Mouse (Mus musculus): Measurements from ENCODE around the gene Ncf4. TPM values are rescaled to one million over a fixed set of nuclear protein-coding genes. Genes with fewer than 3 reads are reported as not detected.
"Not testable (repeated sequence)": the region's sequence is repeated elsewhere in the genome, so short reads cannot be mapped to it uniquely, and the experiment has no call there.

The Ncf4 gene
- polyA plus RNA-seq, 1 experiment from 2014 or later: 27.3 TPM

DNA sequence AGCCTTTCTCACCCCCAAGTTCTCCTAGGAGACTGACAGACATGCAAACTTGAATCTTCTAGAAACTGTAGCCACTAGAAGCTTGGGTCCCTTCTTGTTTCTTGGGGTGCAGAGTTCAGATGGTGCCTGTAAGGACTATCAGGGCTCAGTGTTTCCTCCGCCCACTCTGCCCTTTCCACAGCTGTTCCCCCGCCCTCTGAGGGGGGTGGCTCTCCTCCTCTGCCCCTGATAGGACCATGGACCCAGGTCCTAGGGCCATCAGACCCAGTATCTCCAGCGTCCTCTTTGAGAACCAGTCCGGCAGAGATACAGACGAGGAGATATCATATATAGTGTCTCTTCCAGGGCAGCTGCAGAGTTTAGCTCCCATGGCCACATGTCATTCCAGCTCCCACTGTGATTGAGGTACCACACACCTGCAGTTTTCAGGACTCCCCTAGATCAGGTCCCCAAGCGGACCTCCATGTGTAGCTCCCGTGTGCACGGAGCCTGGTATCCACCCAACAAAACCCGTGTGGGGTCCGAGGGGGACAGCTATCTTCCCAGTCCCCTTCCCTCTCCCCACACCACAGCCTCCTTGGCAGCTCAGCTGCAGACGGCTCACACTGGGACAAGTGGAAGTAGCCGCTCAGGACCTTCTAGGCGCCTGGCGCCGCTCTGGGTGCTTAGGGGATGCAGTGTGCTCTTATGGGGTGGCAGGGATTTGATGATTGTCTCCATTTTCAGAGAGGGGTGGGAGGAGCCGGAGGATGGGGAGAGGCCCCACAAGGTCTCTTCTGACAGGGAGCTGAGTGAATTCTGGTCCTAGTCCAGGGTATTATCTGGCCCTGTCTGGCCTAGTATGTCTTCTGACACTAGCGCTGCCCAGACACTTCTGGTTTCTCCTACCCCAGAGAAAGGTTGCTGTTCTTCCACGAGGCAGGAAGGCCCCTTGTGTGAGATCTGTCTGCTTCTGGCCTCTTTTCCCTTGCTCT is 1.8 kb downstream of the Ncf4 start:
- no peak overlapping the region for H3K27ac ChIP-seq (ENCODE audit: low read depth, low read length)
- H3K9ac ChIP-seq (ENCODE audit: low read depth, low read length): no peak overlapping the region
- no peak for ATAC-seq (replicated peaks; ENCODE audit: insufficient number of reproducible peaks, low FRiP score, low TSS enrichment)
- H3K4me3 ChIP-seq (ENCODE audit: low read depth, low read length): no peak overlapping the region
- no peaks in the 10 kb centered on the region for H3K9me3 ChIP-seq (replicated peaks; ENCODE audit: control insufficient read depth, low read length)
- 0 out of 2 replicates have a peak, but pooled peaks cover 2% of the 10 kb centered on the region for H3K27me3 ChIP-seq (ENCODE audit: control insufficient read depth, insufficient read depth, low read length)
- no peaks in the 10 kb centered on the region for H3K4me1 ChIP-seq (ENCODE audit: control insufficient read depth, insufficient read depth, low read length)
- no peaks in the 10 kb centered on the region for H3K36me3 ChIP-seq (ENCODE audit: control insufficient read depth, insufficient read depth, low read length)
- H3K4me2 ChIP-seq: no peak overlapping the region
- 59% methylated on average over 18 of the region's 18 CpGs for WGBS (ENCODE audit: insufficient replicate concordance)

DNA sequence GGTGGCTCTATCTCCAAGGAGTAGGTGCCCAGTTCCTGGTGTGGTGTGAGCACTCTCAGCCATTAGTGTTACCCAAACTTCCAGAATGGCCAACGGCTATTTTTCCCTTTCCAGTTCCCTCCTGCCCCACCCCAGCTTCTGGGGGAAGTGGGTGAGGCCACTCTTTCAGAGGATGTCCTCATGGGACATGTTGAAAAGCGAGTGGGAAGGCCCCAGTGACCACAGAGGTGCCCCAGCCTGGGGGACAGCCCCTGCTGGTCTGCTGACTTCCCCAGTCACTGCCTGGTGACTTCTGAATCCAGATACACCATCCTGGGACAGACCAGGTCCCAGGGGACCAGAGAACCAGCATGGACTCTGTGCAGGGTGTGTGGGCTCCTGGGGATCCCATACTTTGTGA is 3.1 kb downstream of the Ncf4 start:
- ATAC-seq (replicated peaks; ENCODE audit: insufficient number of reproducible peaks, low FRiP score, low TSS enrichment): no peak
- Histone ChIP-seq H3K4me1 (ENCODE audit: control insufficient read depth, insufficient read depth, low read length) (no peaks in the 10 kb centered on the region), H3K27ac (ENCODE audit: low read depth, low read length) (no peak overlapping the region), H3K9me3 (replicated peaks; ENCODE audit: control insufficient read depth, low read length) (no peaks in the 10 kb centered on the region), H3K4me3 (ENCODE audit: low read depth, low read length) (no peak overlapping the region), H3K36me3 (ENCODE audit: control insufficient read depth, insufficient read depth, low read length) (no peaks in the 10 kb centered on the region), H3K9ac (ENCODE audit: low read depth, low read length) (no peak overlapping the region), H3K27me3 (ENCODE audit: control insufficient read depth, insufficient read depth, low read length) (0 out of 2 replicates have a peak, but pooled peaks cover 2% of the 10 kb centered on the region), H3K4me2 (no peak overlapping the region)
- 61% methylated on average over 2 of the region's 2 CpGs for WGBS (ENCODE audit: insufficient replicate concordance)

DNA sequence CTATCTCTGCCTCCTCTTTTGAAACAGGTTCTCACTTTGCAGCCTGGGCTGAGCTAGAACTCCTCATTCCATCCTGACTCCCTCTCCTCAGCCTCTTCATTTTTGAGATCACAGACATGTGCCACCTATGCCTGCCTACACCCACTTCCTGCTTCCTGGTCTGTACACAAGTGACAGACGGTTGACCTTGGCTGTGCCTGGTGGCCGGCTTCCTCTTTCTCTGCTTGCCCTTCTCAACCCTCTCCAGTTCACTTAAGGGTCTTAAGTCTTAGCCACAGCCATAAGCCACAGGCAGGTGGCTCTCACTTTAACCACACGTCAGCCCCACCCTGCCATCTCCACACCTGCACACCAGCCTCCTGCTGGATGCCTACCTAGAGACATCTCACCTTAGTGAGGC is 3.8 kb downstream of the Ncf4 start:
- no peak for ATAC-seq (replicated peaks; ENCODE audit: insufficient number of reproducible peaks, low FRiP score, low TSS enrichment)
- no peak overlapping the region for H3K27ac ChIP-seq (ENCODE audit: low read depth, low read length)
- H3K36me3 ChIP-seq (ENCODE audit: control insufficient read depth, insufficient read depth, low read length): no peaks in the 10 kb centered on the region
- H3K27me3 ChIP-seq (ENCODE audit: control insufficient read depth, insufficient read depth, low read length): peaks cover 6% of the 10 kb centered on the region; the same call in 1 of the 2 replicates
- H3K9ac ChIP-seq (ENCODE audit: low read depth, low read length): no peak overlapping the region
- H3K9me3 ChIP-seq (replicated peaks; ENCODE audit: control insufficient read depth, low read length): no peaks in the 10 kb centered on the region
- no peak overlapping the region for H3K4me2 ChIP-seq
- 58% methylated on average over 3 of the region's 3 CpGs for WGBS (ENCODE audit: insufficient replicate concordance)
- no peak overlapping the region for H3K4me3 ChIP-seq (ENCODE audit: low read depth, low read length)
- no peaks in the 10 kb centered on the region for H3K4me1 ChIP-seq (ENCODE audit: control insufficient read depth, insufficient read depth, low read length)

DNA sequence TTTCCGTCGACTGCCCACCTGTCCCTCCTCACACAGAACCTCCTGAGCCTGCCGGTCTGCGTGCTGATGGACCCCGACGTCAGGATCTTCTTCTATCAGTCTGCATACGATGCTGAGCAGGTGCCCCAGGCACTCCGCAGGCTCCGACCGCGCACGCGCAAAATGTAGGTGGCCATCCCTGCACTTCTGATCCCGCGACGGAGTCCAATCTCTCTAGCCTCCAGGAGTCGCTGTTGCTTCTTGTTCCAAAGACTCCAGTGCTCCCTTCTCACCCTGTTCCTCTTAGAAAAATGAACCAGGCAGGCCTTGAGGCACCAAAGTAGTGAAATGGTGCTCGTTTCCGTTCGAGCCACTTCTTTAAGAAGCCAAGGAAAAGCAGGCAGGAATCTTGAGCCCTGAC is 10.2 kb downstream of the Ncf4 start:
- no peak overlapping the region for H3K4me3 ChIP-seq (ENCODE audit: low read depth, low read length)
- no peaks in the 10 kb centered on the region for H3K9me3 ChIP-seq (replicated peaks; ENCODE audit: control insufficient read depth, low read length)
- no peaks in the 10 kb centered on the region for H3K36me3 ChIP-seq (ENCODE audit: control insufficient read depth, insufficient read depth, low read length)
- peaks cover 29% of the 10 kb centered on the region for H3K27me3 ChIP-seq (ENCODE audit: control insufficient read depth, insufficient read depth, low read length)
- H3K27ac ChIP-seq (ENCODE audit: low read depth, low read length): no peak overlapping the region
- WGBS (ENCODE audit: insufficient replicate concordance): 15% methylated on average over 20 of the region's 20 CpGs
- no peak overlapping the region for H3K9ac ChIP-seq (ENCODE audit: low read depth, low read length)
- no peak overlapping the region for H3K4me2 ChIP-seq
- ATAC-seq (replicated peaks; ENCODE audit: insufficient number of reproducible peaks, low FRiP score, low TSS enrichment): no peak
- H3K4me1 ChIP-seq (ENCODE audit: control insufficient read depth, insufficient read depth, low read length): no peaks in the 10 kb centered on the region

DNA sequence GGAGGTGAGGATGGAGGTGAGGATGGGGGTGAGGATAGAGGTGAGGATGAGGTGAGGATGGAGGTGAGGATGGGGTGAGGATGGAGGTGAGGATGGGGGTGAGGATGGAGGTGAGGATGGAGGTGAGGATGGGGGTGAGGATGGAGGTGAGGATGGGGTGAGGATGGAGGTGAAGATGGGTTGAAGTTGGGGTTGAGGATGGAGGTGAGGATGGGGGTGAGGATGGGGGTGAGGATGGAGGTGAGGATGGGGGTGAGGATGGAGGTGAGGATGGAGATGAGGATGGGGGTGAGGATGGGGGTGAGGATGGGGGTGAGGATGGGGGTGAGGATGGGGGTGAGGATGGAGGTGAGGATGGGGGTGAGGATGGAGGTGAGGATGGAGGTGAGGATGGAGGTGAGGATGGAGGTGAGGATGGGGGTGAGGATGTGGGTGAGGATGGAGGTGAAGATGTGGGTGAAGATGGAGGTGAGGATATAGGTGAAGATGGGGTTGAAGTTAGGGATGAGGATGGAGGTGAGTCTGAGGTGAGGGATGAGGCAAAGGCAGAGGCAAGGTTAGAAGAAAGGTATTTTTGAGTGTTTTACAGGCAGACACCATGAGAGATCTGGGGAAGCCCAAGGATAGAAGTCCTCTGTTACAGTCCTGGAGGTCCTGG is 12.1 kb downstream of the Ncf4 start:
- not testable (repeated sequence) for H3K36me3 ChIP-seq (ENCODE audit: control insufficient read depth, insufficient read depth, low read length); H3K4me3 ChIP-seq (ENCODE audit: low read depth, low read length); H3K9ac ChIP-seq (ENCODE audit: low read depth, low read length); ATAC-seq (replicated peaks; ENCODE audit: insufficient number of reproducible peaks, low FRiP score, low TSS enrichment); H3K4me1 ChIP-seq (ENCODE audit: control insufficient read depth, insufficient read depth, low read length); H3K9me3 ChIP-seq (replicated peaks; ENCODE audit: control insufficient read depth, low read length); H3K27ac ChIP-seq (ENCODE audit: low read depth, low read length); H3K4me2 ChIP-seq
- peaks cover 26% of the 10 kb centered on the region for H3K27me3 ChIP-seq (ENCODE audit: control insufficient read depth, insufficient read depth, low read length)

DNA sequence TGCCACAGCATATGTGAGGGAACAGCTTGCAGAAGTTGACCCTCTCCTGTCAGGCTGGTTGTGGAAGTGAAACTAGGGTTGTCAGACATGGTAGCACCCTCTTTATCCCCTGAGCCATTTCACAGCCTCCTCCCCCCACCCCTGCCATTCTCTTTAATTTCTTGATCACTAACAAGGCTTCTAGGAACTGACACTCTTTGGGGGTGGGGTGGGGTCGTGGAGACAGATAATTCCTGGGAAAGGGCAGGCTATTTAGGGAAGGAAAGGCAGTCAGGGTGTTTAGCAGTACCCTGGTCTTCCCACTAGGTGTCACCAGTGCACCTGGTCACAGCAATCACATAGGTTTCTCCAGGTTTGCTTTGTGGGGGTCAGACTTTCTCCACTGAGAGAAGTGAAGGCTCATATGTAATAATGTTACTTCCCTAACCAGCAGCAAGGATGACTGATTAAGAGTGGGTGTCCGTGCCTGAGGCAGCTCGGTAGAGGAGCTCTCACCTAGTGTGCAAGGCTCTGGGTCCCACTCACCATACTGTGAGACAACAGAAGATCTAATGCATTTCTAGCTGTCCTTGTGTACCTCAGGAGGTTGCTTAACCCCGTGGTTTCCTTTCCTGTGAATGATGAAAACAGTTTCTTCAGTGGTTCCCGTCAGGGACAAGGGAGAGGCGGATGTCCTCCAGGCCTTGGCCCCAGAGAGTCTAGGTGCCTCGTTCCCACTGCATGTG is 12.9 kb downstream of the Ncf4 start:
- no peaks in the 10 kb centered on the region for H3K36me3 ChIP-seq (ENCODE audit: control insufficient read depth, insufficient read depth, low read length)
- no peak overlapping the region for H3K4me2 ChIP-seq
- 27% methylated on average over 7 of the region's 7 CpGs for WGBS (ENCODE audit: insufficient replicate concordance)
- no peak for ATAC-seq (replicated peaks; ENCODE audit: insufficient number of reproducible peaks, low FRiP score, low TSS enrichment)
- H3K4me1 ChIP-seq (ENCODE audit: control insufficient read depth, insufficient read depth, low read length): no peaks in the 10 kb centered on the region
- no peak overlapping the region for H3K4me3 ChIP-seq (ENCODE audit: low read depth, low read length)
- H3K27me3 ChIP-seq (ENCODE audit: control insufficient read depth, insufficient read depth, low read length): peaks cover 26% of the 10 kb centered on the region
- peak overlapping the region; percentile 39; the same call in 1 of the 2 replicates for H3K9ac ChIP-seq (ENCODE audit: low read depth, low read length)
- no peak overlapping the region for H3K27ac ChIP-seq (ENCODE audit: low read depth, low read length)
- H3K9me3 ChIP-seq (replicated peaks; ENCODE audit: control insufficient read depth, low read length): no peaks in the 10 kb centered on the region

DNA sequence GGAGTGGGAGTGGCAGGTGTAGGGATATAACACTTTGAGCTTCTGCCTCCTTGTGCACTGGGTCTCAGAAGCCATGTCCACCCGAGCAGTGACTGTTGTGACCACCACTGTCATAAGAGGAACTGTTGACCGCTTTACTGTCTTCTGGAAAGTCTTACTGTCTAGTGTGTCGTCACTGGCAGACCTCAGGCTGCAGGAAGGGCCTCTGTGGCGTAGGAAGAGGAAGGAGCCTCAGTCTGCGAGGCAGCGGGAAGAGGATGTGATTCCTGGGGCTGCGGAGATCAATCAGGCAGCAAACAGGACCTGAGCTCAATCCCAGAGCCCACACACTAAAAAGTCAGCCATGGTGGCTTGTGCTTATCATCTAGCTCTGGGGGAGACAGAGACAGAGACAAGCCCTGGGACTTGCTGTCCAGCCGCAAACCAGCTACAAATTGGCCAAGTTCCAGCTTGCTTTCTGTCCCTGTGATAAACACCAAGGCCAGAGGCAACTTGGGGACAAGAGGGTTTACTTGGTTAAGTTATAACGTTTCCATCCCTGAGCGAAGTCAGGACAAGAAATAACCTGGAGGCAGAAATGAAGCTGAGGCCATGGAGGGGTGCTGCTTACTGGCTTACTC is 13.8 kb downstream of the Ncf4 start:
- H3K9ac ChIP-seq (ENCODE audit: low read depth, low read length): peak overlapping the region; percentile 39; the same call in 1 of the 2 replicates
- no peak overlapping the region for H3K4me3 ChIP-seq (ENCODE audit: low read depth, low read length)
- H3K36me3 ChIP-seq (ENCODE audit: control insufficient read depth, insufficient read depth, low read length): no peaks in the 10 kb centered on the region
- WGBS (ENCODE audit: insufficient replicate concordance): 56% methylated on average over 10 of the region's 10 CpGs
- H3K27me3 ChIP-seq (ENCODE audit: control insufficient read depth, insufficient read depth, low read length): peaks cover 23% of the 10 kb centered on the region
- no peak for ATAC-seq (replicated peaks; ENCODE audit: insufficient number of reproducible peaks, low FRiP score, low TSS enrichment)
- H3K4me1 ChIP-seq (ENCODE audit: control insufficient read depth, insufficient read depth, low read length): no peaks in the 10 kb centered on the region
- H3K9me3 ChIP-seq (replicated peaks; ENCODE audit: control insufficient read depth, low read length): no peaks in the 10 kb centered on the region
- peak overlapping the region; percentile 3; the same call in 1 of the 2 replicates for H3K27ac ChIP-seq (ENCODE audit: low read depth, low read length)
- no peak overlapping the region for H3K4me2 ChIP-seq
